Mouse (Mus musculus): ENCODE measurements around the gene Slc30a7. TPM values are rescaled to one million over a fixed set of nuclear protein-coding genes. Genes with fewer than 3 reads are reported as not detected.
"Not testable (repeated sequence)": the region's sequence is repeated elsewhere in the genome, so short reads cannot be mapped to it uniquely, and the experiment has no call there.

The Slc30a7 gene
- polyA plus RNA-seq, 1 experiment from 2014 or later = 27.8 TPM

DNA sequence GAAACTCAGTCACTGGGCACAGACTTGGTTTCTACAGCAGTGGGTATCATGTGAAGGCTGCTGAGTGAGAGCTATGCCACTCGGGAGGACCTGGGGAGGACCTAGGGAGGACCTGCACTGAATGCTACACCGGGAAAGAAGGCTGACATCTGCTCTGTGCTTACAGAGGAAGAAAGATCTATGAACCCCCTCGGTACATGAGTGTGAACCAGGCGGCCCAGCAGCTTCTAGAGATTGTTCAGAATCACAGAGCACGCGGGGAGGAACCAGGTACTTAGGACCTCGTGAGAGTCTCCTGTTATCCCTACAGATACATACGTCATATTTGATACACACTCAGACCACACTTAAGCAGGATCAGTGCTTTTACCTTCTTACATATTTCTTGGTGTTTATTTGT, 80.7 kb downstream of the Slc30a7 start:
- ATAC-seq (replicated peaks; ENCODE audit: low FRiP score) (no peak), DNase-seq (ENCODE audit: low spot score) (no peak)
- H3K27ac ChIP-seq (ENCODE audit: low read depth, low read length) = no peak overlapping the region
- no peak overlapping the region for H3K4me3 ChIP-seq (ENCODE audit: low read depth, low read length)
- 91% methylated on average over 8 of the region's 8 CpGs for WGBS
- no peak overlapping the region for H3K4me2 ChIP-seq
- no peak overlapping the region for H3K9ac ChIP-seq (ENCODE audit: low read depth, low read length)
- peaks cover 20% of the 10 kb centered on the region for H3K36me3 ChIP-seq (ENCODE audit: control insufficient read depth, insufficient read depth, low read length)
- H3K4me1 ChIP-seq (replicated peaks; ENCODE audit: control insufficient read depth, insufficient read depth, low read length) = no peaks in the 10 kb centered on the region
- H3K9me3 ChIP-seq (ENCODE audit: control insufficient read depth, low read length) = no peaks in the 10 kb centered on the region
- no peaks in the 10 kb centered on the region for H3K27me3 ChIP-seq (replicated peaks; ENCODE audit: control insufficient read depth, insufficient read depth, low read length)

DNA sequence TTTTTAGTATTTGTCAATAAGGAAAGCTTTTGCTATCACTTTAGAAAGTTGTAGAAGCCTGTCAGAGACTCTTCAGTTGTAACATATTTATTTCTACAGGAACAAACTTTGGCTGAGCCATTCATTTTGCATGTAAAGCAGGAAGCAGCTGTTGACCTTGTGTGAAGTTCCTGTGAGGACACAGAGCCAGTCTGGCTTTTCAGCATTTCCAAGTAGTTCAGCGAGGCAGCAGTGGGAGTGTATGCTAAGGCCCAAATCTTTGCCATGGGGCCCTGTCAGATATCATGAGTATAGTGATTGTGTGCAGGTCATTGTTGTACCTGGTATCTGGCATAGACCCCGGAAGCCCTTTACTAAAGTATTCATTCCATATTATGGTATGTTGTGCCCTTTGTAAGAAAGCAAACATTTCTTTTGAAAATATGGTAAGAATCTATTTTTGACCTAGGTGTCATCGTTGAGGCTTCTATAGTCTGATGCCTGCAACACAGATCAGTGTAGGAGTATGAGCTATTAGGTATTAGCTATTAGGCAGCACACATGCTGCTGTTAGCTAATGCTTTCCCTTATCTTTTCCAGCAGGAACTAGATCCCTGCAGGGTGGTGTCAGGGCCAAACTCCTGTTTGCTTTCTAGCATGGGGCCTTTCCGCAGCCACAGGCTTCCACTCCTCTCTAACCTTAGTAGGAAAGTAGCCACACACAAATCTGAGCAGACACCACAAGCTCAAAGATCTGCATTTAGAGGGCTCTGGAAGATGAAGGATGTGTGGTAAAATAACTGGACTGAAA, 82.6 kb downstream of the Slc30a7 start:
- Histone ChIP-seq H3K27me3 (replicated peaks; ENCODE audit: control insufficient read depth, insufficient read depth, low read length) (no peaks in the 10 kb centered on the region), H3K4me1 (replicated peaks; ENCODE audit: control insufficient read depth, insufficient read depth, low read length) (no peaks in the 10 kb centered on the region), H3K9ac (ENCODE audit: low read depth, low read length) (no peak overlapping the region), H3K36me3 (ENCODE audit: control insufficient read depth, insufficient read depth, low read length) (peaks cover 20% of the 10 kb centered on the region), H3K4me2 (no peak overlapping the region), H3K4me3 (ENCODE audit: low read depth, low read length) (no peak overlapping the region), H3K27ac (ENCODE audit: low read depth, low read length) (peak overlapping the region; percentile 48), H3K9me3 (ENCODE audit: control insufficient read depth, low read length) (no peaks in the 10 kb centered on the region)
- ATAC-seq (replicated peaks; ENCODE audit: low FRiP score) (peak; percentile 66), DNase-seq (ENCODE audit: low spot score) (no peak)
- 82% methylated on average over 4 of the region's 4 CpGs for WGBS

DNA sequence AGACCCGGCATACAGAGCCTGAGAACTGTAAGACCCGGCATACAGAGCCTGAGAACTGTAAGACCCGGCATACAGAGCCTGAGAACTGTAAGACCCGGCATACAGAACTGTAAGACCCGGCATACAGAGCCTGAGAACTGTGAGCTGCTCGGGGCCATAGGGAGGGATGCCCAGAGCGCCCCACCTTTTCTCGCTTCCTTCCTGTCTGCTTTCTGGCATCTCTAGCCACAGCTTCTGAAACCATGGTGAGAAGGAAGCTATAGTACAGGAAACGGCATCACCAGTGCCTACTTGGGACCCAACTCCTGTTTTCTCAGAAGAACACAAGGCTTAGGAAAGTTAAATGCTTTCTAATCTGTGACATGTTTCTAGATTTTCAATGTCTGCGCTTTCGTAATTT, 99.8 kb downstream of the Slc30a7 start:
- H3K4me2 ChIP-seq; H3K4me1 ChIP-seq (replicated peaks; ENCODE audit: control insufficient read depth, insufficient read depth, low read length); H3K4me3 ChIP-seq (ENCODE audit: low read depth, low read length); H3K9me3 ChIP-seq (ENCODE audit: control insufficient read depth, low read length); H3K9ac ChIP-seq (ENCODE audit: low read depth, low read length); H3K27me3 ChIP-seq (replicated peaks; ENCODE audit: control insufficient read depth, insufficient read depth, low read length); ATAC-seq (replicated peaks; ENCODE audit: low FRiP score); H3K27ac ChIP-seq (ENCODE audit: low read depth, low read length); DNase-seq (ENCODE audit: low spot score): not testable (repeated sequence)
- H3K36me3 ChIP-seq (ENCODE audit: control insufficient read depth, insufficient read depth, low read length) = peaks cover 12% of the 10 kb centered on the region
- WGBS = 93% methylated on average over 9 of the region's 11 CpGs

DNA sequence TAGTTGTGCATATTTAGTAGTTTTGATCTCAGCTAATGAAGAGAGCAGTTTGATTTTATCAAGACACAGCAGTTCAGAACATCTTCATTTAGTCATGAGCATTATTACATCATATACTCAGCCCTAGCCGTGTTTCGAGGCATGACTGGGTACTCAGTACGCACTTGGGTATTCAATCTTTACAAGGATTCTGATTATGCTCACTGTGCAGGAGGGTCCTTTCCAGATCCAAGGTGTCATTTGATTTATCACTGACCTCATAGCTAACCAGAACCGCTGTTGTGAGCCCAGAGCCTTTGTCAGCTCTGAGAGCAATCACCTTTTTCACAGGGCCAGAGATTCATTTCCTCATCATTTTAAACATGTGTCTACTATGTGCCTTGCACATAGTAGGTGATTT, 101.6 kb downstream of the Slc30a7 start:
- no peak overlapping the region for H3K4me2 ChIP-seq
- no peaks in the 10 kb centered on the region for H3K4me1 ChIP-seq (replicated peaks; ENCODE audit: control insufficient read depth, insufficient read depth, low read length)
- H3K4me3 ChIP-seq (ENCODE audit: low read depth, low read length) = no peak overlapping the region
- no peaks in the 10 kb centered on the region for H3K27me3 ChIP-seq (replicated peaks; ENCODE audit: control insufficient read depth, insufficient read depth, low read length)
- ATAC-seq (replicated peaks; ENCODE audit: low FRiP score) = no peak
- 97% methylated on average over 4 of the region's 4 CpGs for WGBS
- no peak for DNase-seq (ENCODE audit: low spot score)
- H3K36me3 ChIP-seq (ENCODE audit: control insufficient read depth, insufficient read depth, low read length) = peaks cover 16% of the 10 kb centered on the region
- H3K9me3 ChIP-seq (ENCODE audit: control insufficient read depth, low read length) = no peaks in the 10 kb centered on the region
- H3K9ac ChIP-seq (ENCODE audit: low read depth, low read length) = no peak overlapping the region
- no peak overlapping the region for H3K27ac ChIP-seq (ENCODE audit: low read depth, low read length)

DNA sequence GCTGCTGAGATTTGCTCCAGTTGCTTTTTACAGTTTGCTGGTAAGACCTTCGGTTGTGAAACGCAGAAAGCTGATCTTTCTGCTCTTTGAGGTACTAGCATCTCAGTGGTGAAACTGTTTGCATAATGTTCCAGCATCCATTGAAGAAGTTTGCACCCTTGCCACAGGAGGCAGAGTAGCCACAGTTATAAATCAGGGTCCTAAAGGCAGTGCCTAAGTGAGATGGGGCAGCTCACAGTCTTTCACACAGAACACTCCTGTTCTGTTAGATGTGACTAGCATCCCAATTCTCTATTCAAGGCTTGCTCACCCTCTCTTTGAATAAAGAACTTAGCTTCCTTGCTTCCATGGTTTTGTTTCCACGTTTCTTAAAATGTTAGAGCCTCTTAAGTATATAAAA, 102.1 kb downstream of the Slc30a7 start:
- no peak overlapping the region for H3K4me3 ChIP-seq (ENCODE audit: low read depth, low read length)
- H3K4me2 ChIP-seq = no peak overlapping the region
- no peak overlapping the region for H3K9ac ChIP-seq (ENCODE audit: low read depth, low read length)
- no peak overlapping the region for H3K27ac ChIP-seq (ENCODE audit: low read depth, low read length)
- 89% methylated on average over 3 of the region's 3 CpGs for WGBS
- H3K36me3 ChIP-seq (ENCODE audit: control insufficient read depth, insufficient read depth, low read length) = peaks cover 16% of the 10 kb centered on the region
- H3K9me3 ChIP-seq (ENCODE audit: control insufficient read depth, low read length) = no peaks in the 10 kb centered on the region
- H3K4me1 ChIP-seq (replicated peaks; ENCODE audit: control insufficient read depth, insufficient read depth, low read length) = no peaks in the 10 kb centered on the region
- ATAC-seq (replicated peaks; ENCODE audit: low FRiP score) = no peak
- no peak for DNase-seq (ENCODE audit: low spot score)
- no peaks in the 10 kb centered on the region for H3K27me3 ChIP-seq (replicated peaks; ENCODE audit: control insufficient read depth, insufficient read depth, low read length)

DNA sequence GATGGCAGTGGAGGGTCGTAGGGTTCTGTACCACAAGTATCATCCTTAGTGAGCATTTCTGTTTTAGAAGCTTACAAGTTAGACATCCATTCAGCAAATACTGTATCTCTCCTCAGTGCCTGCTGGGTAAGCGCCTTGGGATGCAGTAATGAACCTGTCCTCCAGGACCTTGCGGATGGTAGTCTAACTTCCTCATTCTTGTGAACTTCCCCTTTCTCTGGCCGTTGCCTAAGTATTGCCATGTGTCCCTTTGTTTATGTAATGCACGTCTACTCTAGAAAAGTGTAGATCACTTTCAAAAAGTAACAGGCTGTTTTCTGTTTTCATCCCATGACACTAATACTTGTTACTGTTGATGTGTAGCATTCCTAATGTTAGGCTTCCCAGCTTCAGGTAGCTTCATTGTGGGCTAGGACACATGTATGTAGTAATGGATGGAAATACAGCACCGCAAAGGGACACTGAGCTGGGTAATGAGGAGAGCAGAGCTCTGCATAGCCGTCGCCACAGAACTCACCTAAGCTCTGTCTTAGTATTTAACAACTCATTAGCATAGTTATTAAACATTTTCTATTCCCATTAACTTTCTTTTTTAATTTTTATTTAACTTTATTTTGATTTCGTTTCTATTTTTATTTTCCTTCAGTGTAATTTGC, 104.8 kb downstream of the Slc30a7 start:
- Histone ChIP-seq H3K4me1 (replicated peaks; ENCODE audit: control insufficient read depth, insufficient read depth, low read length) (no peaks in the 10 kb centered on the region), H3K36me3 (ENCODE audit: control insufficient read depth, insufficient read depth, low read length) (peaks cover 14% of the 10 kb centered on the region), H3K9me3 (ENCODE audit: control insufficient read depth, low read length) (no peaks in the 10 kb centered on the region), H3K9ac (ENCODE audit: low read depth, low read length) (no peak overlapping the region), H3K4me2 (no peak overlapping the region), H3K27ac (ENCODE audit: low read depth, low read length) (no peak overlapping the region), H3K4me3 (ENCODE audit: low read depth, low read length) (no peak overlapping the region), H3K27me3 (replicated peaks; ENCODE audit: control insufficient read depth, insufficient read depth, low read length) (no peaks in the 10 kb centered on the region)
- no peak for DNase-seq (ENCODE audit: low spot score)
- peak; percentile 18; the same call in 1 of the 2 replicates for ATAC-seq (replicated peaks; ENCODE audit: low FRiP score)
- 77% methylated on average over 9 of the region's 9 CpGs for whole genome bisulfite sequencing

DNA sequence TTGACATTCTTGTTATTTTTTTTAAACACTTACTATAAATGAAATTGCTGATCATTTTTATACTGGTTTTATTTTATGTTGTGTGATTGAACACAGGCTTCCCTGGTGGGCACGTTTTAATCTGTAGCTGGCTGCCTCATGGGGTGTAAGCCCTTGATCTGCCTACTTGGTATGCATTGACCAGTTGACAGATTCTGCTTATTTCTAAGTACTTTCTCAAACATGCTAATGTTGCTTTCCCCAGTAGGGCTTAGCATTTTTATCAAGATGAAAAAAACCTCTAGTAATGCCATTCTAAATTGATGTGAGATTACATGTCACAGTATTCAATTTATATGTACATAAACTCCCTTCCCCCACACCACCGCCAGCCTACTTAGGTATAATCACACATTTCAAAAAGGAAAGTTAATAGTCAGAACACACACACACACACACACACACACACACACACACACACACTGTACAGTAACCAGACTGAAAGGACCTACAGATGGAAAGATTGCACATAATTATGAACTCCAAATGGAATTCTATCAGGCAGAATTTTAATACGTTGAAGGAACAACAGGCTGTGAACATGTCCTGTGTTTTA, 108.8 kb downstream of the Slc30a7 start:
- DNase-seq (ENCODE audit: low spot score) = no peak
- Histone ChIP-seq H3K4me3 (ENCODE audit: low read depth, low read length) (no peak overlapping the region), H3K27me3 (replicated peaks; ENCODE audit: control insufficient read depth, insufficient read depth, low read length) (no peaks in the 10 kb centered on the region), H3K4me2 (no peak overlapping the region), H3K9ac (ENCODE audit: low read depth, low read length) (no peak overlapping the region), H3K4me1 (replicated peaks; ENCODE audit: control insufficient read depth, insufficient read depth, low read length) (no peaks in the 10 kb centered on the region), H3K36me3 (ENCODE audit: control insufficient read depth, insufficient read depth, low read length) (peaks cover 7% of the 10 kb centered on the region), H3K9me3 (ENCODE audit: control insufficient read depth, low read length) (no peaks in the 10 kb centered on the region), H3K27ac (ENCODE audit: low read depth, low read length) (no peak overlapping the region)
- no peak for ATAC-seq (replicated peaks; ENCODE audit: low FRiP score)
- 91% methylated on average over 3 of the region's 3 CpGs for WGBS

DNA sequence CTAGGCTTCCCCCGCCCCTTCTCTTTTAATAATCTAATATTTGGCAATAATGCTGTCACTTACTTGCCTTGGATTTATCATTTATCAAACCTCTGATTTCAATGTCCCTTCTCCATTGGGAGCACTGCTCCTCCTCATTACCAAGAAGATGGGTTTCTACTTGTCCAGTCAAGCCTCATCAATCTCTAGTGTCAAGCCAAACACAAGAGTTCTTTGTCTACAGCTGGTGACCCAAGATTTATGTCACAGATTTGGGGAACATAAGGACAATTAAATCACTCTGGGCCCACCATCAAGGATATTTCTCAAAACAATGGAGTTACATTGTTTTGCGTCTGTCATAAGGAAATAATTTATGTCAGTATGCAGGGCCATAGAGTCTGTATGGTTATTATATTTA, 114.0 kb downstream of the Slc30a7 start:
- H3K4me3 ChIP-seq (ENCODE audit: low read depth, low read length) = no peak overlapping the region
- H3K36me3 ChIP-seq (ENCODE audit: control insufficient read depth, insufficient read depth, low read length) = peaks cover 2% of the 10 kb centered on the region; the same call in 1 of the 2 replicates
- ATAC-seq (replicated peaks; ENCODE audit: low FRiP score) (no peak), DNase-seq (ENCODE audit: low spot score) (no peak)
- H3K27me3 ChIP-seq (replicated peaks; ENCODE audit: control insufficient read depth, insufficient read depth, low read length) = no peaks in the 10 kb centered on the region
- no peaks in the 10 kb centered on the region for H3K4me1 ChIP-seq (replicated peaks; ENCODE audit: control insufficient read depth, insufficient read depth, low read length)
- H3K9me3 ChIP-seq (ENCODE audit: control insufficient read depth, low read length) = no peaks in the 10 kb centered on the region
- H3K9ac ChIP-seq (ENCODE audit: low read depth, low read length) = no peak overlapping the region
- 88% methylated on average over 2 of the region's 2 CpGs for WGBS
- H3K4me2 ChIP-seq = no peak overlapping the region
- H3K27ac ChIP-seq (ENCODE audit: low read depth, low read length) = no peak overlapping the region
